Mouse (Mus musculus) retina, adult 2 months (tissue): ENCODE data around the gene Otop3.

ENCODE experiments used
- DNase-seq: peaks from one replicate; pipeline ENCODE4 v3.0.0-alpha.2; 2012; ENCODE audit warnings: low read depth, low spot score

The Otop3 gene

DNA sequence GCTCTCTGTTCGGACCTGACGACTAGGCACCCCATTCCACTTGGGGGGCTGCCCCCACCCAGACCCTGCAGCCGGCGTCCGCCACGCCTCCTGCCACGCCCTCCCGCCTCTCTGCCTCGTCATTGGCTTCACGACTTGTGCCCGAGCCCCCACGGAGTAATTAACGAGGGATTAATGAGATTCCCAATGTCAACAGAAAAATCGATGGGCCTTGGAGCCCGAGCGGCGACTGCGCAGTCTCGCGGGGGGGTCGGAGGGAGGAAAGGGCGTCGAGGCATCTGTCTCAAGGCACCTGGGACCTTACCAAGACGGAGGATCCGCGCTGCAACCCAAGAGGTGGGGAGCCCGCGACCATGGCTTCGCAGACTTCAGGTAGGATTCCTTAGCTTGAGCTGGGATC is at the start of gene Otop3:
Otop3 (plus strand) TSS at position 201 of the 400 bp plus-strand sequence.
- DNase-seq: no peak

DNA sequence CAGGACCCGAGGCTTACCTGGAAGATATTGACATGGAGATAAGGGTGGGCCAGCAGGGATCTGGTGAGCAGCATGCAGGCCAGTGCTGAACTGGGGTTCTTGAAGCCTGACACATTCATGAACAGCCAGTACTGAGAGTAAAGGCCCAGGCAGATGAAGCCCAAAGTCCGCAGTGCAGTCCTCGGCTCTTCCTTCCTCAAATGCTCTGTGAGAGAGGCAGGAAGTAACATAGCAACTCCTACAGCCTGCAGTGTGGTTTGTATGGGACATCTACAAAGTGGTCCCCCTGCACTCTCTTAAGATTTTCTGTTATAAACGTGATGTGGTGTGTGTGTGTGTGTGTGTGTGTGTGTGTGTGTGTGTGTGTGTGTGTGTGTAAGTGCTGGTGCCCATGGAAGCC is 49.2 kb upstream of the Otop3 start:
- no peak for DNase-seq

- DNase-seq: no peak
Observed at GRCm38 (mm10) chr11:115286201-115286993, 48.1 kb upstream of the Otop3 start.

- no peak for DNase-seq
Observed at GRCm38 (mm10) chr11:115287386-115287785, 47.1 kb upstream of the Otop3 start.

- DNase-seq: no peak
Observed at GRCm38 (mm10) chr11:115288305-115288704, 46.2 kb upstream of the Otop3 start.

DNA sequence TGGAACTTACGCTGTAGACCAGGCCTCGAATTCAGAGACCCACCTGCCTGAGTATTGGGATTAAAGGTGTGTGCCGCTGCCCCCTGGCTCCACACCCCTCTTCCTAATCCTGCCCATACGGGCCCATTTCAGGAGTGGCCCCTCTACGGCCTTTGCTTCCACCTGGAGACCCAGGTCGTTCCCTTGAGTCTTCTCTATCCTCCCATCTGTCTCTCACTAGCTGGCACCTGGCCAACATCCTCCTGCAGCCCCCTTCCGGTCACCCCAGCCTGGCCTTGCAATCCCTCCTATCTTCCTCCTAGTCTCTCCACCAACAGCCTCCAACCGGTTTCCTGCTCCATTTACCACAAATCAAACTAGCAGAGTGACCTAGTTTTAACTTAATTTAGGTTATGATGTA is 44.6 kb upstream of the Otop3 start:
- no peak for DNase-seq

DNA sequence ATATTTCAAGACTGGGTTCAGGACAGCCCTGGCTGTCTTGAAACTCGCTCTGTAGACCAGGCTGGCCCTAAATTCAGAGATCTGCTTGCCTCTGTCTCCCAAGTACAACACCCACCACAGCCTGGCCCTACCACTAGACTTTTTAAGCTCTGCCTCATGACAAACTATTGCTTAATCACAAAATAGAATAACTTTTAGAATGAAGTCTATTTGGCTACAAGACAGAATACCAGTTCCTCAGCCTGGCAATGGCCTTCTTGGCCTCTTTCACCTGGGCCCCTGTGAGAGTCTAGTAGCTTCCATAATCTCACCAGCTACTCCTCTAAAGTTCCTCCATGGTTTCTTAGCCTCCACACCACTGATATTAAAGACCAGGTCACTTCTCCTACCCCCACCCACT is 44.2 kb upstream of the Otop3 start:
- DNase-seq: no peak

GRCm38 (mm10) chr11:115290919-115291318 is 43.6 kb upstream of the Otop3 start:
- no peak for DNase-seq

DNA sequence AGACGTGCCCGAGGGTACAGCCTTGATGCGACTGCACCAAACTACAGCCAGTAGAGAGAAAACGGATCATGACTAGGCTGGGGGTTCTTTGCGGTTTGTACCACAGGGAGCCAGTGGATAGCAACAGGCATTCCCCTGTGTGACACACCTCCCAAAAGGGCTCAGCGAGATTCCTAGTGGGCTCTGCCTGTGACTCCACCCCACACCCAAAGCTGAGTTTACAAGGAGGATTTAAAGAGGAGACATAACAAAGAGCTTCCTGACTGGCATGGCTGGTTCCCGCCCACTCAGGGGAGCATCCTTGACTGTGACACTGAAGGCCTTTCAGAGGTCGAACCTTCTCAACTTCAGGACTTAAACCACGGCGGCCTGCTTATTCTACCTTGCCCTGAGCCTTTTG is 43.0 kb upstream of the Otop3 start:
- DNase-seq: no peak

DNA sequence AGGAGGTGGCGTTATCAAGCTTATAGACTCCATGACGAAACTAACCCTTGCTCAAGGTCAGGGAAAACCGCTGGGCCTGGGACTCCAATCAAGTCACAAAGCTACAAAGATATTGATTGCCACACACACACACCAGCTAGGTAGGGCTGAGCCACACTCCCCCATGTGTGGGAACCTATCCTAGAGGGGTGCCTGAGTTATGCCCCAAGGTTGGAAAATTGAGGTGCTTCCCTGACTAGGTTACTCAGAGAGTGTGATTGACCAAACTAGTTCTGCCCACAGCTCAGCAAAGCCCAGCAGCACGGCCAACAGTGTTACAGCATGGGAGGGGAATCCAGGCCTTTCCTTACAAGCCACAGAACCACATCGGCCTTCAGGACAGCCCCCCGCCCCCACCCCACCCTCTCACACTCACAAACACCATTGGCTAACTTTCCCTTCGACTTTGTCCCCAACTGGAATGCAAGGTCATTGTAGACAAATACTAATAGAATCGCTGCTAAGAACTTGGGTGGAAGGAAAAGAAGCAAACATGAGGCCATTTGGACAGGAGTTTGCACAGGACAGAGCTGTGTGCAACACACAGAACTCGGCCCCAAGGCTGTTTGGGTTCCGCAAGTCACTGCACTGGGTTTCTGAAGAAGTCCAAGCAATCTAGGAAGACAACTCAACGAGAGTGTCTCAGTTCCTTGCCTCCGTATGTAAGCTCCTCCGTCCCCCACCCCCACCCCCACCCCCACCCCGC is 41.7 kb upstream of the Otop3 start:
- no peak for DNase-seq

- DNase-seq: no peak
Observed at GRCm38 (mm10) chr11:115295939-115296338, 38.6 kb upstream of the Otop3 start.

- no peak for DNase-seq
Observed at GRCm38 (mm10) chr11:115296471-115297210, 37.9 kb upstream of the Otop3 start.

DNA sequence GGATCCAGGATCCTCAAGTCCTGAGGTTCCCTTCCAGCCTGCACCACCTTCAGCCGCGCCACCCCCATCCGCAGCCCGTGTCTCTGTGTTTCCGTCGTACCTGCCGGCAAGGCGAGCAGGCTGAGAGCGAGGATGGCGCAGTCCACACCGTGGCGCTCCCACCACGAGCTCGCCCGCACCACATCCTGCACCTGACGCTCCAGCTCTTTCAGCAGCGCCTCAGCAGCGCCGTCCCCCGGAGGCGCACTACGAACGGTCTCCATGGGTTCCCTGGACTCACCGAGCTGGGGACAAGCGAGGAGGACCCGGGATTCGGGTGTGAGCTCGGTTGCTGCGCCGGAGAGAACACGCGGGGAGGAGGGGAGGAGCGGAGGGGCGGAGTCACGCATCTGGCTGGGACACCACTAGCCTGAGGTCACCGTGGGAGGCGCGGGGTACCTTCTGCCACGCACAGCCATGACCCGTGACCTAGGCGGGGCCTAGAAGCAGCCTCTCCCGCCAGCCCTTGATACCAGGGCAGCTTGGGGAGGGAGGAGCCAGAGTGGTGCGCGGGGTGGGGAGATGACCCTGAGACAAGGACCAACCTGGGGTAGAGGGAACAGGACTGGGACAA is 37.2 kb upstream of the Otop3 start, which contains the start of gene Fads6:
Fads6 (minus strand) TSS at position 450 of the 613 bp plus-strand sequence.
- peak; percentile 38 for DNase-seq

DNA sequence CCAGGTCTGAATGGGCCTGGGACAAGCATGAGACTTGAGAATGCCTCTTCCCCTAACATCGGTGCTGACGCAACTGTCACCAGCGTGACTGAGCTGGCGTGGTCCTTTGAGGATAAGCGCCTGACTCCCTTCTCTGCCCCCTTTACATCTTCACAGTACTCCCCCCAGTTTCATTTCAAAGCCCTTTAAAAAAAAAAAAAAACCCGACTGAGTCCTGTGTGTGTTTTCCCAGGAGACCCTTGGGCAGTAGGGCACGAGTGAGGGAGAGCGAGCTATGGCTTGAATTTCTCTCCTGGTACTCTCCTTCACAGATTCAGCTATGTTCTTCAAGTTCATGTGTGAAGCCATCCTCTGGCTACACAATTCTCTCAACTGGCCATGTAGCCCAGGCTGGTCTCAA is 36.4 kb upstream of the Otop3 start:
- DNase-seq: no peak

DNA sequence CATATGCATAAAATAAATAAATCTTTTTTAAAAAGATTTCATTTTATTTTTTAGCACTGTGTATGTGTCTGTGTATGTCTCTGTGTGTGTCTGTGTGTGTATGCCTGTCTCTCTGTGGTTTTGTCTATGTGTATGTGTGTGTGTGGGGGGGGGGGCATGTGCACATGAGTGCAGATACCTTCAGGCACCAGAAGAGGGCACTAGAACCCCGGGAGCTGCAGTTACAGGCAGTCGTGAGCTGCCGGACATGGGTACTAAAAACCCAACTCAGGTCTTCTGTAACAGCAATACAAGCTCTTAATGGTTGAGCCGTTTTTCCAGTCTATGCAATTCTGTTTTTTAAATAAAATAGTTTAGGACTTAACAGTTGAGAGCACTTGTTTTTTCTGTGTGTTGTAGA is 33.8 kb upstream of the Otop3 start:
- no peak for DNase-seq

GRCm38 (mm10) chr11:115301351-115301750 is 33.2 kb upstream of the Otop3 start:
- DNase-seq: no peak

- no peak for DNase-seq
Observed at GRCm38 (mm10) chr11:115303167-115303566, 31.4 kb upstream of the Otop3 start.

GRCm38 (mm10) chr11:115306863-115307262 is 27.7 kb upstream of the Otop3 start, which contains the start of gene Otop2:
Gene Otop2 (plus strand): TSS chr11:115307163.
- DNase-seq: no peak

- no peak for DNase-seq
Observed at GRCm38 (mm10) chr11:115308781-115309180, 25.8 kb upstream of the Otop3 start.

GRCm38 (mm10) chr11:115314249-115314648 is 20.3 kb upstream of the Otop3 start:
- no peak for DNase-seq

DNA sequence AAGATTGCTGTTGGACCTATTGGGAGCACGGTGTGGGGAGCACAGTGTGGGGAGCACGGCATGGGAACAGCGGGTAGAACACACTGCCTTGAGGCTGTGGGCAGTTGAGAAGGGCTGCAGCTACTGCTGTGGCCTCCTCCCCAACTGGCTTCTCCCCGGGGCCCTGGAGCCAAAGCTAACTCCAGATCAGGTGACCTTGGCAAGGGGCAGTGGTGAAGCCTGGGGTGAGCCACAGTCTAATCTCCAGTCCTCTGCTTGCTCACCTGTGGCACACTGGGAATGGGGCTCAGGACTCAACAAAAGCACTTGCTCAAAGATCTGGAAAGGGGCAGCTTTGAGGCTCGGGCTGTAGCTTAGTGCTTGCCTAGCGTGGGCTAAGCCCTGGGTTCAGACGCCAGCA is 17.3 kb upstream of the Otop3 start:
- no peak for DNase-seq
